Mouse (Mus musculus) urinary bladder, postnatal 14 days (tissue): Measurements from ENCODE around the gene Bcas3.
A peak's percentile ranks its signal among the peaks of the same experiment; 100 is the strongest.

ENCODE experiments used
- DNase-seq: peaks from one replicate; pipeline ENCODE4 v3.0.0; 2021; ENCODE audit warnings: low spot score

Gene Bcas3

DNA sequence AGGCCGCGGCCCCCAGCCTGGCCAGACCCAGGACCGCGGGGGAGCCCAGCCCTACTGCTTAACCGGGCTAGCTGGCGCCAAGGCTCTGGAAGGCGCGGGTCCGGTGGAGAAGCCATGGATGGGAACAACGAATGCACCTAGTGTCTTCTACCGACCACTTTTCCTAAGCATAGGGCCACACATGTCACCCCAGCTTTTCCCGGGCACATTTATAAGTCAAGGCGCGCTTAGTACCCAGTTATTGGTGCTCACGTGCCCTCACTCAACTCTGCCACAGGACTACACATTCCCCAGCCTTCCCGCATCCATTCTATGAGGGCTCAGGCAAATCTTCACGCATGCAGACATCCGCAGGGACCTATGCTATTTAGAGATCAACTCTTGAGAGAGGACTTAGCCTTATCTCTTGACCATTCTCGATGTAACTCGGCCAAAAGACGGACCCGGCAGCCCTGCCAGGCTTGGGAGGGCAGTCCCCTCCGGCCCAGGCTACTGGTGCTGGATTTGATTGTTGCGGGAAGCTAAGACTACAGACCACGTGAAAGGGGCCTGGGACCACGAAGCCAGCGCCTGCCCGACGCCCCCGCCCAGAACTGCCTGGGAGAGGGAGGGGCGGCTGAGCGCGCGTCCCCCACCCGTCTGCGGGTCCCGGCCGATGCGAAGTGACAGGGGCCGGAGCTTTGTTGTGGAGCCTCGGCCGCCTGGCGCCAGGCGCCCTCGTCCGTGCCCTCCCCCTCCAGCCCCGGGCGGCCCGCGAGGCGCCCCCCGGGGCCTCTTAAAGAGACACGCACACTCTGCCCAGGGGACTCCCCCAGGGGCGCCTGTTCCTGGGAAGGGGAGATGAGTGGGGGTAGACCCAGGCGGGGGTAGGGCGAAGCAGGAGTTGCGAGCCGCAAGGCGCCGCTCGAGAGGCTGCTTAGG lies 476.8 kb downstream of the Bcas3 start:
- DNase-seq = peak; percentile 18

GRCm38 (mm10) chr11:85830901-85831341 lies 478.0 kb downstream of the Bcas3 start:
- peak; percentile 64 for DNase-seq

DNA sequence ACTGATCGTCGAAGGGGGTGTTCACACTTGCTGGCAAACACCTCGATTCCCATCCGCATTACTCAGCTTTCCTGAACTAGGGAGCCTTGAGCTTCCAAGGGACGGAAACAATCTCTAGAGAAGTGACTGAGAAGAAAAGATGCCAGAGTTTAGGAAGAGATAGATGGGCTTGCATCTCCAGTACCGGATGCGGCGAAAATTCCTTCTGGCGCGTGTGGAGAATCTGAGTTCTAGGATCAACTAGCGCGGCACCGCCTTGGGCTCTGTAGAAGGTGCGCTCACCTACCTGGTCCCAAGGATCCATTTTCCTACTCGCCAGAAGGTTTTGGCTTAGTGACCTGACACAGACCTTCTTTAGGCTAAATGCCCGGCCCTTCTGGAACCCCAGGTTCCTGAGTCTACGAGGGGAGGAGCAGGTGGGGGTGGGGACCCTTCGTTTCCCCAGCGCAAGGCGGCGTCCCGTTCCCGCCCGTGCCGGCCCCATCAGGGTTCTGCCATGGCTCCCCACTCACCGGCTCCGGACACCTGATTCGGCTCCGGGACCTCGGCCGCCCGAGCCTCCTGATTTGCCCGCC lies 478.8 kb downstream of the Bcas3 start:
- no peak for DNase-seq

DNA sequence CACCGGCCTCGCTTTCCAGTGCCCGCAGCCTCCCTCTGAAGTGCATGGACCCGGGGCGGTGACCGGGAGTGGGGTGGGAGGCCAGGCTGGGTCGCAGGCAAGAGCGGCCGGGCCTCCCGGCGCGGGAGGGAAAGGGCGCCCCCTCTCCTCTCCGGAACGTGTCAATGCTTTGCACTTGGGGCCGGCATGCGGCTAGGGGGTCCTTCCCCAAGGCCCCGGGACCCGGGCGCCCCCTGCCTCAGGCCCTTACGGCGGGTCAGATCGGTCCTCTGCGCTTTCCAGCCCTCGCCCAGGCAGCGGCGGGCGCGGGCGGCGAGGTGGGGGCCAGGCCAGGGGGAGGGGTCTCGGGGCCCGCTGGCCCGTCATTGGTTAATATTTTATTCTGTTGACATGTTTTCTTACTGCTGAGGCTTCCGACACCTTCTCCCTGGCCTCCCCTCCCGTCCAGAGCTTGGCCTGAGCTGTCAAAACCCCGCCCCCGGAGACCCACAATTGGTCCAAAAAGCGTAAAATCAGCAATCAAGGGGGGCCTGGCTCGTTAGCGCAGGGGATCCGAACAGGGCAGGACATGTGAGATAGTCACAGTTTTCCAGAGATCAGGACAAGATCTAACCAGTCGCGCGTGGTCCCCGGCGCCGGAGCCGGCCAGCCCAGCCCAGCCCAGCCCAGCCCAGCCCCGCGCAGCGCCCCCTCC lies 479.4 kb downstream of the Bcas3 start, which contains the start of gene Tbx2:
Tbx2 (plus strand) TSS at position 321 of the 694 bp plus-strand sequence.
- DNase-seq = peak; percentile 94

- peak; percentile 42 for DNase-seq
Measured at GRCm38 (mm10) chr11:85833081-85833521, 480.1 kb downstream of the Bcas3 start.

DNA sequence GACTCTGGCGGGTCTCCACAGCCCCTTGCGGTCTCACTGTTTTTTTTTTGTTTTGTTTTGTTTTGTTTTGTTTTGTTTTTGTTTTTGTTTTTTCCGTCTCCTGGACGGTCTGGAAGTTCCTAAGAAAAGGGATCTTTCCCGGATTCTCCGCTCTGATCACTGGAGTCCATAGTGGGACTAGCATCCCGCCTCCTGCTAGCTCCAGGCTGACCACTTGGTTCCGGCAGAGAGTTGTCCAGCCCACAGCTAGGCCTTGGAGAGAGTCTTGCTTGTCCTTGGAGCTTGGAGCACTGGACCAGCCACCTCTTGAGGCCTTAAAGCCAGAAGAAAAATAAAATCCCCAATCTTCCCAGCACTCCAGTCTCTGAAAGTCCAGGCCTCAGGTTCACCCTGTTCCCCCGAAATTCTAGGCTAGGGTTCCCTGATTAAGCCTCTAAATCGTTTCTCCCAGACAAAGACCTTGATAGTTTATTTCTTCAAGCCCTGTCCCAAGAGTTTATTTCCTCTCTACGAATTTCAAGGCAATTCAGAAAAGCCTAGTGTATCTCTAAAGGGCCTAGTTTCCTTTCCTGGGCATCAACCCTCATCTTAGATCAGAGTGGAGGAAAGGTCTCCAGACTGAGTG lies 480.9 kb downstream of the Bcas3 start:
- DNase-seq = no peak

GRCm38 (mm10) chr11:85834386-85834931 lies 481.5 kb downstream of the Bcas3 start:
- DNase-seq = peak; percentile 3

DNA sequence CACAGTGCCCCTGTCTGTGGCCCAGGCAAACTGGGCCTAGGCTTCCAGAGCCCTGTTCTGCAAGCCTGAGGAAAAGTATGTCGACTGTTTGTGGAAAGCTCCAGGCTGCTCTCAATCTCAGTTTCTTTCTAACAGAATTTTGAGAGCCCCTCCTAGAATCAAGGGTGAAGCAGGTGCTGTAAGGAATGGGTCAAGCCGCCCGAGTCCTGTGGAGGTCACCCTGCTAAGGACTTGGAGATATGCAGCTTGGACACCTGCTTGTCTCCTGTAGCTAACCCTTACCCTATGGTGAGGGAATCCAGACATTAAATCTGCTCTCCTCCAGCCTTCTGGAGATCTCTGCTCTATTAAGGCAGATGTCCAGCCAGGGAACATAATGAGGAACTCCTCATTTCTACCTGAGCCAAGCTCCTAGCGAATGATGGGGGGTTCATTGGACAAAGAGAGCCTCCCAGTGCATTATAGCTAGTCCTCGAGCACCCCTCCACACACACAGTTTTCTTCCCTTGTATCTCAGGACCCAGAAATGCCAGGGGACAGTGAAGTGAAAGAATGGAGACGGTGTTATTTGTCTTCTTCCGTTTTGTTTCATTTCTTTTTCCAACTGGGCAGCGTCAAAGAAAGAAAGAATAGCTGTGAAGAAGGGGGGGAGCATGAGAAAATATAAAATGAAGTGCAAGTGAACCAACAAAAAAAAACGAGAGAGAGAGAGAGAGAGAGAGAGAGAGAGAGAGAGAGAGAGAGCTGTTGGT lies 482.2 kb downstream of the Bcas3 start:
- DNase-seq = no peak

DNA sequence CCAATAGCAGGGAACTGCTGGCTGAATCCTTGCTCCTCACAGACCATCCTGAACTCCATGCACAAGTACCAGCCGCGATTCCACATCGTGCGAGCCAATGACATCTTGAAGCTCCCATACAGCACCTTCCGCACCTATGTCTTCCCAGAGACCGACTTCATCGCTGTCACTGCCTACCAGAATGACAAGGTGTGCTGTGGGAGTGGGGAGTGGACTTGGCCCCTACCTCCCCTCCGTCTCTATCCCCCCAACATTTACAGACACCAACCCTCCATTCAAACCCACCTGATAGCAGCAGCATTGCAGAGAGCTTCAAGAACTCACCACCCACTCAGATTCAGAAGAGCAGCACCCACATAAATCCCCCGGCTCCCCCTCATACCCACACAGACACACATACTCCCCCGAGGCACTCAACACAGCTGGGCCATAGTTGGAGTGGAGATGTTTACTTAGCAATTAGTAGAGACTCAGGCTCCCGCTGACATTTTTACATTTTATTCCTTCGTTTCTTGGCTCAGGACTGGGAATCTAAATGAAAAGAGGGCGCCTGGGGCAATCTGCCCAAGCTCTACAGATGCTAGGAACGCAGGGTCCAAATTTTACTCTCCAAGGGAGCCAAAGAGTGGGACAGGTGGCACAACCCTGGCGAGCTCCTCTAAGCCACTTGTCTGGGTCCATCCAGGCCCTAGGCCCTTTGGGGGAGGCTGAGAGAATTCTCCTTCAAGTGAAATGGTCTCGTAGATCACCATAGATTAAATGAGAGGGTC lies 483.0 kb downstream of the Bcas3 start:
- no peak for DNase-seq

- DNase-seq = no peak
Measured at GRCm38 (mm10) chr11:85836523-85837290, 483.7 kb downstream of the Bcas3 start.

- DNase-seq = no peak
Measured at GRCm38 (mm10) chr11:85837291-85837647, 484.3 kb downstream of the Bcas3 start.

DNA sequence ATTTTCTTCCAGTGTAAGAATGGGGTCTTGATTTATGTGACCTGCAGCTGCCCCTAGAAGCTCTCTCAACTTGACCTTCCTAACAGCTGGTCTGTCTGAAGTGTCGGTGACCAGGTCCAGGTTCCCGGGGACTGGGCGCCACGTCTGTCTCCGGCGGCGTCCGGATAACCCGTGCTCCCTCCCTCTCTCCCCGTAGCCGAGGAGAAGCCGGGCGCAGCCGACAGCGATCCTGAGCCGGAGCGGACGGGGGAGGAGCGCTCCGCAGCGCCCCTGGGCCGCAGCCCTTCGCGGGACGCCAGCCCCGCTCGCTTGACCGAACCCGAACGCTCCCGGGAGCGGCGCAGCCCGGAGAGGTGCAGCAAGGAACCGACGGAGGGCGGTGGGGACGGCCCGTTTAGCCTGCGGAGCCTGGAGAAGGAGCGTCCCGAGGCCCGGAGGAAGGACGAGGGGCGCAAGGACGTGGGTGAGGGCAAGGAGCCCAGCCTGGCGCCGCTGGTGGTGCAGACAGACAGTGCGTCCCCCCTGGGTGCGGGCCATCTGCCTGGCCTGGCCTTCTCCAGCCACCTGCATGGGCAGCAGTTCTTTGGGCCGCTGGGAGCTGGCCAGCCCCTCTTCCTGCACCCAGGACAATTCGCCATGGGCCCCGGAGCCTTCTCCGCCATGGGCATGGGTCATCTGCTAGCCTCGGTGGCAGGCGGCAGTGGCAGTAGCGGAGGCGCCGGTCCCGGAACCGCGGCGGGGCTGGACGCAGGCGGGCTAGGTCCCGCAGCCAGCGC lies 484.9 kb downstream of the Bcas3 start:
- DNase-seq = no peak

DNA sequence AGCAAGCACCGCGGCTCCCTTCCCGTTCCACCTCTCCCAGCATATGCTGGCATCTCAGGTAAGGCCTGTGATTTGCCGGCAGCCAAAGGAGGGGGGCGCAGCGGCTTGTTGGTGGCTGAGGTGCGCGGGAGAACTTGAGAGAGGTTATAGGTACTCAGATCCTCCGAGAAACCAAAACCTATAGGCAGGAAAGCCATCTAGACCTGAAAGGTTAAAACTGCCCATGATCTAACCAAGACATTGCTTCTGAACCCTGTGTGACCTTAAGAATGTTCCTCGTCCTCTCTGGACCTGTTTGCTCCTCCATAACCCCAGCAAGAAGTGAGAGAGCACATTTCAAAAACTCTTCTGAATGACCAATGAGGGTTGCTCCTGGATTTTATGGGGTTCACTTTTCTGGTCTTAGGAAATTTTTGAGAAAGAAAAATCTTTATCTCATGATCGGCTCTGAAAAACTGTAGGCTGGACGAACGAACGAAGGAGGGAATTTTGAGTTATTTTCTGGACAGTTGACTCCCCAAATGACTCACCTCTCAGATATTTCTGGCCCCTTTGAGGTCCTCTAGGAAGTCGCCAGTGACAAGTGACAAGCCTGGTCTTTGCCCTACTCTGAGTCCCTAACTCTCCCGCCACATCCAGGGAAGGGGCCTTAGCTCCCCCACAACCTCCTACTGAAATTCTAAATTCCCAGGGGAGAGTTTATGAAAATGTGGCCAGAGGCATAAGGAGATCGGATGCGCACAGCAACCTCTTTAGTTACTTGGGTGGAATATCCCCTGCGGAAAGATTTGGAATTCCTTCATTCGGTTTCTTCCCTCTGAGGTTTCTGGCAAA lies 485.7 kb downstream of the Bcas3 start:
- no peak for DNase-seq

GRCm38 (mm10) chr11:85839258-85840030 lies 486.5 kb downstream of the Bcas3 start:
- DNase-seq = no peak

DNA sequence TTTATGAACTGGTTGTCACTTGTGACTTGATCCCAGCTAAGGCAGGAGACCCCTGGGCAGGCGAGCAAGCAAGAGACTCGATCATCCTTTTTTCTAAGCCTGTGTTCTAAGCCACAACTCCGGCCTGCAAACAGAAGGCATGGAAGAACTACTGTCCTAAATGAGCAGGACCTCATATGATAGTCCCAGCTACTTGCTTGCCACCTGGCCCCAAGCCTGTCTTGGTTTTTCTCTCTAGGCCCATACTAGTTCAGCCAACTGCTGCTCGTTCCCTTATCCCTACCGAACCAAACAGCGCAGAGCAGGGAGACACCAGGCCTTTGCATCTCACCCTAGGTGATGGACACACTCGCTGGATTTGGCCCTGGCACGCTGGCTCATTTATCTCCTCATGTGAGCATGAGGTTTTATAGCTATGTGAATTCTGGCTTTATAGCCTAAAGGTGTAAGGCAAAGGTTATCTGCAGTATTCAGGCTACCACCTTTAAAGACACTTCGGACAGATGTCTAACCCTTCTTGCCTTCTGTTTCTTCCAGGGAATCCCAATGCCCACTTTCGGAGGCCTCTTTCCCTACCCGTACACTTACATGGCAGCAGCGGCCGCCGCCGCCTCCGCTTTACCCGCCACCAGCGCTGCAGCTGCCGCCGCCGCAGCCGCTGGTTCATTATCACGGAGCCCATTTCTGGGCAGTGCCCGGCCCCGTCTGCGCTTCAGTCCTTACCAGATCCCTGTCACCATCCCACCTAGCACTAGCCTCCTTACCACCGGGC lies 487.2 kb downstream of the Bcas3 start:
- DNase-seq = no peak

DNA sequence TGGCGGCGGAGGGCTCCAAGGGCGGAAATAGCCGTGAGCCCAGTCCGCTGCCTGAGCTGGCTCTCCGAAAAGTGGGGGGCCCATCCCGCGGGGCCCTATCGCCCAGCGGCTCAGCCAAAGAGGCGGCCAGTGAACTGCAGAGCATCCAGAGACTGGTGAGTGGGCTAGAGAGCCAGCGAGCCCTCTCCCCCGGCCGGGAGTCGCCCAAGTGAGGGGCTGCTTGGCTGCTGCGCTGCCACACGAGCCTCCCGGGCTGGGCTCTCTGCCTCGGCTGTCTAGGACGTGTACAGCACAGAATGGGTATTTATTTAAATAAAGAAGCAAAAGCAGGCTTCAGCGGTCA lies 487.8 kb downstream of the Bcas3 start:
- no peak for DNase-seq
